Mouse (Mus musculus) C2C12 (cell line): ENCODE results near the gene Xylt1. TPM values are rescaled to one million over a fixed set of nuclear protein-coding genes. Genes with fewer than 3 reads are reported as not detected.

Source experiments
- H3K27me3 ChIP-seq: one replicate; pipeline ENCODE4 v1.6.1; 2011; ENCODE audit not compliant: control insufficient read depth, insufficient read depth, insufficient read length
- H3K36me3 ChIP-seq: one replicate; pipeline ENCODE4 v1.6.1; 2011; ENCODE audit not compliant: control insufficient read depth, insufficient read depth
- H3K4me3 ChIP-seq: one replicate; pipeline ENCODE4 v1.5.1; 2011; ENCODE audit warnings: mild to moderate bottlenecking, control low read depth; ENCODE audit not compliant: poor library complexity, insufficient read depth, severe bottlenecking
- H3K79me2 ChIP-seq: one replicate; pipeline ENCODE4 v1.6.1; 2011; ENCODE audit not compliant: control insufficient read depth, insufficient read depth
- H3K79me3 ChIP-seq: one replicate; pipeline ENCODE4 v1.6.1; 2011; ENCODE audit warnings: low read depth, control low read depth
- H3ac ChIP-seq: one replicate; pipeline ENCODE3; 2011; ENCODE audit warnings: low read depth; ENCODE audit not compliant: control insufficient read depth, insufficient read length
- CEBPB ChIP-seq: IDR thresholded peaks from one replicate; pipeline ENCODE4 v1.6.1; 2011; ENCODE audit warnings: low read depth, mild to moderate bottlenecking, control low read depth, moderate library complexity
- CTCF ChIP-seq: IDR thresholded peaks from one replicate; pipeline ENCODE4 v1.5.1; 2011; ENCODE audit not compliant: control insufficient read depth, insufficient read depth, insufficient read length
- FOSL1 ChIP-seq: IDR thresholded peaks from one replicate; pipeline ENCODE4 v1.8.0; 2011; ENCODE audit warnings: mild to moderate bottlenecking, low read length; ENCODE audit not compliant: poor library complexity, insufficient read depth, severe bottlenecking
- MAX ChIP-seq: IDR thresholded peaks from one replicate; pipeline ENCODE4 v1.6.1; 2011; ENCODE audit warnings: mild to moderate bottlenecking, control low read depth
- MYOD1 ChIP-seq: IDR thresholded peaks from one replicate; pipeline ENCODE4 v1.6.1; 2011; ENCODE audit warnings: low read depth; ENCODE audit not compliant: control insufficient read depth, insufficient read length
- MYOG ChIP-seq: IDR thresholded peaks from one replicate; pipeline ENCODE4 v1.6.1; 2011; ENCODE audit not compliant: control insufficient read depth, insufficient read length; ENCODE audit errors: extremely low read depth
- USF1 ChIP-seq: IDR thresholded peaks from one replicate; pipeline ENCODE4 v1.6.1; 2011; ENCODE audit warnings: low read depth, mild to moderate bottlenecking, control low read depth, moderate library complexity
- polyA plus RNA-seq: library from polyadenylated mRNA; unstranded; fragments of >200 nt; fragmentation: generic; extraction: Trizol; gene quantifications from one replicate; pipeline ENCODE4 v1.2.1, GENCODE M21; 2012; ENCODE audit warnings: missing spikeins

Gene Xylt1
- polyA plus RNA-seq, 1 experiment: not detected

- H3K79me3 ChIP-seq: no peaks in the 10 kb centered on the region
- H3ac ChIP-seq: no peak overlapping the region
- H3K27me3 ChIP-seq: no peaks in the 10 kb centered on the region
- no peak overlapping the region for H3K4me3 ChIP-seq
- TF ChIP-seq FOSL1: no peak
- TF ChIP-seq MYOG: no peak
- no peak for TF ChIP-seq CTCF
- TF ChIP-seq USF1: no peak
- no peak for TF ChIP-seq MAX
- TF ChIP-seq MYOD1: no peak
- no peak for TF ChIP-seq CEBPB
- H3K36me3 ChIP-seq: no peaks in the 10 kb centered on the region
- no peaks in the 10 kb centered on the region for H3K79me2 ChIP-seq
Observed at GRCm38 (mm10) chr7:117564627-117565026, 183.8 kb downstream of the Xylt1 start.

GRCm38 (mm10) chr7:117566115-117566514 lies 185.3 kb downstream of the Xylt1 start:
- TF ChIP-seq CEBPB: no peak
- no peak for TF ChIP-seq MAX
- no peak for TF ChIP-seq MYOD1
- no peak for TF ChIP-seq FOSL1
- no peak for TF ChIP-seq MYOG
- TF ChIP-seq USF1: no peak
- TF ChIP-seq CTCF: no peak
- H3ac ChIP-seq: no peak overlapping the region

GRCm38 (mm10) chr7:117566833-117567232 lies 186.1 kb downstream of the Xylt1 start:
- H3K79me3 ChIP-seq: no peaks in the 10 kb centered on the region
- TF ChIP-seq FOSL1 (no peak), USF1 (no peak), MAX (no peak), MYOD1 (no peak), CEBPB (no peak), CTCF (no peak), MYOG (no peak)
- H3K4me3 ChIP-seq: no peak overlapping the region
- no peaks in the 10 kb centered on the region for H3K27me3 ChIP-seq
- no peak overlapping the region for H3ac ChIP-seq
- no peaks in the 10 kb centered on the region for H3K36me3 ChIP-seq
- H3K79me2 ChIP-seq: no peaks in the 10 kb centered on the region

More at GRCm38 (mm10) chr7:117566115-117566514, 185.3 kb downstream of the Xylt1 start:
- no peaks in the 10 kb centered on the region for H3K36me3 ChIP-seq
- H3K4me3 ChIP-seq: no peak overlapping the region
- H3K27me3 ChIP-seq: no peaks in the 10 kb centered on the region
- no peaks in the 10 kb centered on the region for H3K79me2 ChIP-seq
- H3K79me3 ChIP-seq: no peaks in the 10 kb centered on the region

GRCm38 (mm10) chr7:117567252-117567651 lies 186.5 kb downstream of the Xylt1 start:
- Histone ChIP-seq H3K36me3 (no peaks in the 10 kb centered on the region), H3K4me3 (no peak overlapping the region), H3K79me2 (no peaks in the 10 kb centered on the region), H3K27me3 (no peaks in the 10 kb centered on the region), H3ac (no peak overlapping the region), H3K79me3 (no peaks in the 10 kb centered on the region)
- TF ChIP-seq MYOG (no peak), CTCF (no peak), USF1 (no peak), CEBPB (no peak), FOSL1 (no peak), MAX (no peak), MYOD1 (no peak)

GRCm38 (mm10) chr7:117567653-117568340 lies 187.0 kb downstream of the Xylt1 start:
- H3K27me3 ChIP-seq: no peaks in the 10 kb centered on the region
- no peaks in the 10 kb centered on the region for H3K36me3 ChIP-seq
- TF ChIP-seq CEBPB (no peak), USF1 (no peak), MAX (no peak), MYOG (no peak), CTCF (no peak), MYOD1 (no peak), FOSL1 (no peak)
- no peak overlapping the region for H3K4me3 ChIP-seq
- no peak overlapping the region for H3ac ChIP-seq
- H3K79me3 ChIP-seq: no peaks in the 10 kb centered on the region
- H3K79me2 ChIP-seq: no peaks in the 10 kb centered on the region
